Mouse (Mus musculus): ENCODE measurements around the gene Tpmt.

The Tpmt gene

DNA sequence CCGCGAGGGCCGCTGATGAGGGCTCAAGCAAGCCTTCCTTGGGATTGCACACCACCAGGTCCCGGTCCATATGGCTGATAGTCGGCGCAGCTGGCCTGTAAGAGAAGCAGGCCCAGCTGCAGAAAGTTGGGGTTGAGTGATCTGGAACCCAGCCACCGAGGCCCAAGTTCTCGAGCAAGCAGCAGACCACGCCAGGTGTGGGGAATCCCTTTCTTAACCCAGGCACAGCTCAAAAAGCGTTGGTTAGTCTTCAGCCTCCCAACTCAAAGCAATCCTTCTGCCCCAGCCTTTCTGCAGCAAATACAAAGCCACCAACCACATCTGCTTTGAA is at the start of gene Tpmt:
Tpmt (minus strand) TSS at position 121 of the 331 bp plus-strand sequence.
- no peak for DNase-seq

DNA sequence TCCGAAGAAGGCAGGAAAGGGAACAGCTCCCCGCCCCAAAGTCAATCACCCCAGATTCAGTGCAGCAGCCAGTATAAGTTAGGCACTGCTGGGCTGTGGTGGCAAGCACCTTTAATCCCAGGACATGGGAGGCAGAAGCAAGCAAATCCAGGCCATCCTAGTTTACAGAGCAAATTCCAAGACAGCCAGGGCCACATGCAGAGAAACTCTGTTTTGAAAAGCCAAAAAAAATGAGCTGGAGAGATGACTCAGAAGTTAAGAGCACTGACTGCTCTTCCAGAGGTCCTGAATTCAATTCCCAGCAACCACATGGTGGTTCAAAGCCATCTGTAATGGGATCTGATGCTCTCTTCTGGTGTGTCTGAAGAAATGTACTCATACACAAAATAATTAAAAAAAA is 49.3 kb upstream of the Tpmt start:
- DNase-seq: no peak

DNA sequence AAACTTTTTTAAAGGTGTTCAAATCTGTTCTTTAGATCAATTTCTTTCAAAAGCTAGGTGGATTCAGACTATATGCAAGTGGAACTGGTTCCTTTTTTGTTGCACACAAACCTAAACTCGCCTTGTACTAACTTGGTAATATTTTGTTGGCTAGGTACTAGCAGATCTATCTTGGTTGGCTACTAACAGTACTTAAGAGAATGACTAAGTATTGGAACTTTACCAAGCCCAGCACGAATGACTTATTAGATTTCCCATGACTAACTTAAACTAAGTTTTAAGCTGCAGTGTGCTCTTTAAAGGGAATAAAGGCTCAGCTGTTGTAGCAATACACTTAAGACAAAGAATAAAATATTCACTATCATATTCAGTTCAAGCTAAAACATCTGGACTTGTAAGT is 44.7 kb upstream of the Tpmt start:
- no peak for DNase-seq

DNA sequence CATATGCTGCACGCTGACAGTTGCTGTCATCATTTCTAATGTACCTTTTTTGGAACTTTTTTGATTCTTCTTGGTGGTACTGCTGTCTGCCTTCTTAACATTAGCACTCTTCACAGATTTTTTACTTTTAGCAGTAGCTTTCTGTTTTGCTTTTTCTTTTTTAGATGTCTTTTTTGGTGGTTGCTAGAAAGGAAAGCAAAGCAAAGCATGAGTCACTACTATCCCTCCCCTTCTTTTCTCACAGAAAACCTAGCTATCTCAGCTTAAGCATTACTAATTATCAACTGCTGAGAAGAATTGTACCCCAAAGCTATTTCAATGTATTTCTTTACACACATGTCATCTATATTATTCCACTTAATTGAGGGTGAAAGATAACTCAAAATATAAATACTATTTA is 43.9 kb upstream of the Tpmt start:
- DNase-seq: no peak

DNA sequence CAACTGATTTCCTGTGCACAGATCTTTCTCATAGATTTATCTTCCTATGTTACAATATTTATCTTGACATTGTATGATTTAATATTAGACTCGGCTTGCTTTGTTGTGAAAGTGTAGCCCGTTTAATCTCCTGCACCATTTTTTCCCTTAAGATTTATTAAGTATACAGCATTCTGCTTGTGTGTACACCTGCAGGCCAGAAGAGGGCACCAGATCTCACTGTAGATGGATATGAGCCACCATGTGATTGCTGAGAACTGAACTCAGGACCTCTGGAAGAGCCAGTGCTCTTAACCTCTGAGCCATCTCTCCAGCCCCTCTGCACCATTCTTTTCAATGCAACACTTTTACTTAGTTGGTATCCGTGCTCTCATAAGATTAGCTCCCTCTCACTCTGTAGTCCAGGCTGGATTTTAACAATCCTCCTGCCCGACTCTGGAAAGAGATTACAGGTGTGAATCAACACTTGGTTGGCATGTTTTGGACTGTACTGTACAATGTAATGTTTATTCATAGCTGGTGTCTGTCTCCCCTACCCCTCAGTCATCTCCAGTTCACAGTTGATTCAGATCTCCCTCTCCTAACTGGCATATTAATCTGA is 36.5 kb upstream of the Tpmt start:
- DNase-seq: peak; percentile 11

DNA sequence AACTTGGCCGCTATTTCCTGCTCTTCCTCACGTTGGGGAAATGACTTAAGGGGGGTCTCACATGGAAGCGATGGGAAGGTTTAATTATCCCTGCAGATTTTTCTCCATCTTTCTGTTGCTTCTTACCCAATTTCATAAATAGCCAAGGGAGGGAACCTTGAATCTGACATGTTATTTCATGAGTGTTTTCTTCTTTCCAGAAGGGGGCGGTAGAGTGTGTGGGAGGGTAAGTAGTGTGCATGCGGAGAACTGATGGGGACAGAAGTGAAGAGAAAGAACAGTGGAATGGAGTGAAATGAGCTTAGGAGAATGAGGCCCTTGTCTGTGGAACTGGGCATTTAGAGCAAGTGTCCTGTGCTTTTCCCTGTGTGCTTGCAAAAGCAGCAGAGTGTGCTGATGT is 34.3 kb upstream of the Tpmt start:
- DNase-seq: no peak

DNA sequence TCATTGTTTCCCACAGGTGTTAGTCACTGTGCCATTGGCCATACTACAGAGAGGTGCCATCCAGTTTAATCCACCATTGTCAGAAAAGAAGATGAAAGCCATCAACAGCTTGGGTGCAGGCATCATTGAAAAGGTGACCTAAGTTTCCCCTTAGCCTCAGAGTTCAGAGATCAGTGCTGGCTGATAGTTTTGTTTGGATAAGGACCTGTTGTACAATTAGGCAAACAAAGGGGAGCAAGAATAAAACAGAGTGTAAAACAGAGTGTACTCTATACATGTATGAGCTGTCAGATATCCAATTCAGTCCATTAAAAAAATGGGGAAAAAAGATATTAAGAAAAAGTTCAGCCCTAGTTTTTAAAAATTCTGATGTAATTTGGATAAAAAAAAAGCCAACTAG is 32.8 kb upstream of the Tpmt start:
- no peak for DNase-seq

DNA sequence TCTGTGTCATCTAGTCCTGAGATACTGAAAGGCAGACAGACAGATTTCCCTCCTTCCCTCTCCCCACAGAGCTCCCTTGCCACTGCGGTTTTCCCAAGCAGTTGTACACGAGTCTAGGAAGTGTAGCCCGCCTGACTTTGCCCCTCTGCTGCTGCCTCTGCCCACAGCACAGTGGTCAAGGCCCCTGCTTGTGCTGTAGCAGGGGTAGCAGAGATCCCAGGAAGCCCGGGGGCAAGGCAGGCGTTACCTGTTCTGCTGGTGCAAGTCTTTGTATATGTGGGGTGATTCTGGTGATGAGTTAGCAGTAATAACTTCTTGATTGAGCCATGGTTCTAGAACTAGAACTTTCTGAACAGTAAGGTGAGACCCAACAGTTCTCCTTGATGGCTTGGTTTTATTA is 31.6 kb upstream of the Tpmt start:
- DNase-seq: no peak

DNA sequence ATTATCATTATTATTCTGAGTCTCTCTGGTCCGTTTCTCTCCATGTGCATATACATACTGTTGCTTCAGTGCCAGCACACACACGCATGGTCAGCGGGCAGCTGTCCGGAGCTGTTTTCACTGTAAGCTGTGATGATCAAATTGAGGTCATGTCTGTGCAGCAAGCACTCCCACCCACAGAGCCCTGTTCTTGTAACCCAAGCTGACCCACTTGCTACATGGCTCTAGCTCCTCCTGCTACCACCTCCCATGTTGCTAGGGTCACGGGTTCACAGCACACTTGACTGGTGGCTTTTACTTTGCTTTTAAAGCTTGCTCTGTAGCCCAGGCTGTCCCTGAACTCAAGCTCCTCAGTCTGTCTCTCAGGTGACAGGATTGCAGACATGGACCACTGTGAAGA is 27.9 kb upstream of the Tpmt start:
- no peak for DNase-seq

DNA sequence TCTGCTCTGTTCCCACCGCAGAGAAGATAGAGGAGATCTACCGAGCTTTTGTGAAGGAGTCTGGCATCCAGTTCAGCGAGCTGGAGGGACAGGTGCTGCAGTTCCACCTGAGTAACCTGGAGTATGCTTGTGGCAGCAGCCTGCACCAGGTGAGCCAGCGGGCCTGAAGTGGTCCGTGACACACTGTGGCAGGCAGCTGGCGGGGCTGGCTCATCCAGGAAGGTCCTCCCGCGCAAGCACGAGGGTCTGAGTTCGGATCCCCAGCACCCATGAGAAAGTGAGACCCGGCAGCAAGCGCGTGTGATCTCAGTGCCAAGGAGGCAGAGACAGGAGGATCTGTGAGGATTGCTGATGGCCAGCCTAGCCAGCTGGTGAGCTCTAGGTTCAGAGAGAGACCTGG is 27.3 kb upstream of the Tpmt start:
- no peak for DNase-seq

DNA sequence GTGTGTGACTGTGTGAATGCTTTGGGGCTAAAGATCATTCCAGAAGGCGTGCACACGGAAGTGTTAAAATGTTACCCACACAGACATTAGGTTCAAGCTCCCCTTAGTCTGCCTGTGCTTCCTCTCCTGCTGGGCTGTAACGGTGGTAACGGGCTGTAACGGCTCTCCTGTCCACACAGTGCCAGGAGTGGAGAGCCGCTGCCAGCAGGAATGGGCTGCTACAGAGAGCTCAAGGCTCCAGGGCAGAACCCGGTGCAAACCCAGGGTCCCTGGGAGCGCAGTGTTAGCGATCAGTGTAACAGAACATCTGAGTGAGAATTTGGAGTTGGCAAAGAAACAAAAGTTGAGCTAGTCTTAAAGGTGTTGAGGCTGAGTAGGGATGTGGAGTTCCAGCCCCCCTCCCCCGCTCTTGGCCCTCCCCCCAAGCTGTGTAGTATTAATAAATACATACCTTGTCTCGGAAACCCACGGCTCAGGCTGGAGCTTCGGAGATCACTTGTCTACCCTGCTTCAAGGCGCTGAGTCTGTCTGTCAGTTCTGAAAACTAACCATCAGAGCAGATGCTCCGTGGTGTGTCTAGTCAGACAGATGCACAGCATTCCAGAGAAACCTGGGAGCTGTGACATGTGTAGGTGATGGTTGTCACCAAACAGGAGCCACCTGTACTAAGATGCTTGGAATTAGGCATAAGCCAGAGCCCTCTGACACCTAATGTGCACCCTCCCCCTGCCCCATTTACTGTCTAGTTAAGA is 26.0 kb upstream of the Tpmt start:
- no peak for DNase-seq

DNA sequence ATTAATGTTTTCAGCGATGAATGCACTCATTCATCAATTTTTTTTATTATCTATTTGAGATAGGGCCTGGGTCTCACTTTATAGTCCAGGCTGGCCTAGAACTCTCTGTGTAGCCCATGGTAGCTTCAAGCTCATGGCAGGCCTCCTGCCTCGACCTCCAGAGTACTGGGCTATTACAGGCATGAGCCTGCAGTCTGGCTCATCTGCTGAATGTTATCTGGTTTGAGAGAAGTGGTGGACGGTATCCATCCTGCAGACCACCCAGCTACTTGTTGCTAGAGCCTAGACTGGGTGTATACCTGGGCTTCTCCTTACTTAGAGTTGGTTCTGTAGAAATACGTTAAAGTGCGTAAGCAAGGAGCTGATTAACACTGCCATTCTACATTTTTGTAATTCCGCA is 22.5 kb upstream of the Tpmt start:
- DNase-seq: no peak

DNA sequence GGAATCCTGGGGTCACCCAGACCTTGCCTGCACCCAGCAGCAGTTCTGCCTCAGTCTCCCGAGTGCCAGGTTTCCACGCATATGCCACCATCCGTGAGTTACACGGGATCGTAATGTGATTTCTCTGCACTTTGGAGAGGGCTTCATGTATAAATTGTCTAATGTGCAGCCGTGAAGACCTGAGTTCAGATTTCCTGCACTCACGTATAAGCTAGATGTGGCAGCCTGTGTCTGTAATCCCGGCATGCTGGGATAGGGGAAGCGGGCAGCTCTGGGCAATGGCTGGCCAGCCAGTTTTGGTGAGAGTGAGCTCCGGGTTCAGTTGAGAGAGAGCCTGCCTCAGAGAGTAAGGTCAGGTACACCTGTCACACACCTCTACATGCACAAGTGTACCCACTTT is 22.0 kb upstream of the Tpmt start:
- DNase-seq: no peak

DNA sequence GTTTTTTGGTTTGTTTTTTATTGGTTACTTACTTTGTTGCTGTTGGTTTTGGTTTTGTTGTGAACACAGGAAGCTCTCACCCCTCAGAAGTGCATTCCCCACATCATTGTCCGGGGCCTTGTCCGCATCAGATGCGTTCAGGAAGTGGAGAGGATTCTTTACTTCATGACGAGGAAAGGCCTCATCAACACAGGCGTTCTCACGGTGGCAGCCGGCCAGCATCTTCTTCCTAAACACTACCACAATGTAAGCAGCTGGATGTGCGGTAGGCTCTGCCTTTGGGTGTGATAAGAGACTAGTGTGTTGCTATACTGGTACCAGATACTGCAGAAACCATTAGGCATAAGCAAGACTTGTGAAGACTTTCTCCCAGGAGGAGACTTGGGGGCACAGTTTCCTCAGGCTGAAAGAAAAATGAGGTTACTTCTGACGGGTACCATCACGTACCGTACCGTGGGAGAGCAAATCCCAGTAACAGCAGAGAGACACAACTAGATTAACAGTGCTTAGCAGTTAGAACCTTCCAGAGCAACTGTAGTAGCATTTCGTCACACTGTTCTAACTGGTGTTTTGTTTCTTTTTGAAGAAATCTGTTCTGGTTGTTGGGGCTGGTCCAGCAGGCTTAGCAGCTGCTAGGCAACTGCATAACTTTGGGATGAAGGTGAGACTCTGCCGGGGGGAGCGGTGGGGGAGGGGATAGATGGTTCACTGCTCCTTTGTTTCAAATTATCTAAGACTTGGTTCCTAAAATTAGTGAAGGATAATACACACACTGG is 19.6 kb upstream of the Tpmt start:
- no peak for DNase-seq

DNA sequence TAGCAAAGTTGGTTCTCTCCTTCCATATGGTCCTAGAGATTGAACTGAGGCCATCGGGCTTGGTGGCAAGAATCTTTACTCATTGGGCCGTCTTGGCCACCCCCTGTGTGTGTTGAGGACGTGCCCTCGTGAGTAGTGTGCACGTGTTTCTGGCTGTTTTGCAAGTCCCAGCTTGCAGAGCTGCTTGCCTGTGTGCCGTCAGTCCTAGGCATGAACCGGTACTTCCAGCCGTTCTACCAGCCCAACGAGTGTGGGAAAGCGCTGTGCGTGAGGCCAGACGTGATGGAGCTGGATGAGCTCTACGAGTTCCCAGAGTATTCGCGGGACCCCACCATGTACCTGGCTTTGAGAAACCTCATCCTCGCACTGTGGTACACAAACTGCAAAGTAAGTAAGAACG is 18.2 kb upstream of the Tpmt start:
- no peak for DNase-seq

DNA sequence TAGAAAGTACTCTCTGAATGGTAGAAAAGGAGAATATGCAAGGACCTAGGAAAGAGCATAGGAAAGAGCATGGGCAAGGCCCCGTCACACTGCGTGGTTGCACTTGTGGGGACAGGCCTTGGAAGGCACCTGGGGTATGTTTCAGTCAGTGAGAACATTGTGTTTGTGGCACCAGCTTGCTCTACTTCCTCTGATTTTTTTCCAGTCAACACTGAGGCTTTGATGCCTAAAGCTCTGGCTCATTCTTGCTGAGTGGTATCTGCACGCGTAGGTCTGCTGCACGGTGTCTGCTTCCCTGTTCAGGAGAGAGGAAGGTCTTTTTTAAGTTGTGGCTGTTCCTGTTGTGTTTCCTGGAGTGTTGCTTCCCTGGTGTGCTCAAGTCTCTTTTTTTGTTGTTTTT is 12.2 kb upstream of the Tpmt start:
- no peak for DNase-seq

DNA sequence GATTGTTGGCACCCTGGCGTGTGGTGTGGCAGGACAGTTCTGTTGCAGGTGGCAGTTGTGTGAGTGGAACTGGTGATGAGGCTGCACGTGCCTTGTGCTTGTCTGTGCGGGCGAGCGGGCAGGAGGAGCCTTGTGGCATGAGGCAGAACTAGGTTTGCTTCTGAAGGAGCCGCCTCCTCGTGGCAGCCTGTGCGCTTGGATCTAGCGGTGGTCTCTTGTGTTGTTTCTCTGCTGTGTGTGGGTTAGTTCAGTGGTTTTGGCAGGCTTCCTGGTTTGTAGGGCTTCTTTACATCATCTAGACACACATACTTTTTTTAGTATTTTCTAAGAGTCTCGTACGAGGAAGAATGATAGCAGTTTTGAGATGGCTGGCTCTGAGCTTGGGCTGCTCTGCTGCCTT is 11.6 kb upstream of the Tpmt start:
- DNase-seq: no peak

DNA sequence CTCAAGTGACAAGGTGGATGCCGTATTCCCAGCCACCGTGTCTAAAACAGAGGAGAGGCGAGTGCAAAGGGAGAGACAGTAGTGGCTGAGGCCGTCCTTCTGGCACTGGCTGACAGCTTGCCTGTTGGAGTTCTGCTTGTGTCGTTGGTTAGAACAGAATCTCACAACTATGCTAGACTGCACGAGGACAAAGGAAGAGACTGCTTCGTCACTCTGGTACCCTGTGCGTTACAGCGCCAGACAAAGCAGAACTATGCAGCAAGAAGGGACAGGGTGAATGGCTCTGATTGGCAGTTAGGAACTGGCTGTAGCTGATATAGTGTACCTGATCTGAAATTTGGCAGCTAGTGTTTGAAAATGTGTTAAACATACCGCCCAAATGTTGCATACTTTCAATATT is 9.4 kb upstream of the Tpmt start:
- peak; percentile 11 for DNase-seq

DNA sequence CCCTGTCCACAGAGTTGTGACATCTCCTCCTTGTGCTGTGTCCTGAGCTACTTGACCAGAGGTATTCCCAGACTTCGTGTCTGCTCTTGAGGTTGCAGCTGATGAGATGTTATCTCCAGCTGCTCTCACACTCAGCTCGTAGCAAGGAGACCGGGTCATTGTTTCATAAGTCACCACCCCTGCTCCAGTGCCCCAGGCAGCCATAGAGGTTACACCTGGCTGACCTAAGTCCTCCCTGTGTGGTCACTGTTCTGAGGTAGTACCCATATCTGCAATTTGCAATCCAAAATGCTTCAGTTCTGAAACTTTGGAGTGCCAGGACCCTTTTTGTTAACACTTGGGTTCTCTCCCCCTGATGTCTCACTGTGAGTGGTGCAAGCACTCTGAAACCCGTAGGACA is 5.5 kb upstream of the Tpmt start:
- DNase-seq: no peak

DNA sequence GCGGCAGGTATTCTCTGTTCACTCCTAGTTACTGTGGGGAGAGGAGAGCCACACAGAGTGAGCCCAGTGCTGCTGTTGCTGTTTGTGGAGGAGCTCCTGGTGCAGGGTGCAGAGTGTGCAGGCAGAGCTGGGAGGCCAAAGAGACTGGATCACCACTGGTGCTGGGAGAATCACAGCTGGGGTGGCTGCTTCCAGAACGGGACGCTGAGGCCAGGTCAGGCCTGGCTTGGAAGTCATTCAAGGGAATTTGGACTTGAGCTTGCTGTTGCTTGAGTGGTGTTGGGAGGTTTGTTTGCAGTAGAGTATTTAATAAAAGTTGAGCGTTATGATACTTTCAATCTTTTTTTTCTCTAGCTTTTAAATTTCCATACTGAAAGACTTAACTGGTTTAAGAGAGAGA is 3.5 kb upstream of the Tpmt start:
- no peak for DNase-seq

DNA sequence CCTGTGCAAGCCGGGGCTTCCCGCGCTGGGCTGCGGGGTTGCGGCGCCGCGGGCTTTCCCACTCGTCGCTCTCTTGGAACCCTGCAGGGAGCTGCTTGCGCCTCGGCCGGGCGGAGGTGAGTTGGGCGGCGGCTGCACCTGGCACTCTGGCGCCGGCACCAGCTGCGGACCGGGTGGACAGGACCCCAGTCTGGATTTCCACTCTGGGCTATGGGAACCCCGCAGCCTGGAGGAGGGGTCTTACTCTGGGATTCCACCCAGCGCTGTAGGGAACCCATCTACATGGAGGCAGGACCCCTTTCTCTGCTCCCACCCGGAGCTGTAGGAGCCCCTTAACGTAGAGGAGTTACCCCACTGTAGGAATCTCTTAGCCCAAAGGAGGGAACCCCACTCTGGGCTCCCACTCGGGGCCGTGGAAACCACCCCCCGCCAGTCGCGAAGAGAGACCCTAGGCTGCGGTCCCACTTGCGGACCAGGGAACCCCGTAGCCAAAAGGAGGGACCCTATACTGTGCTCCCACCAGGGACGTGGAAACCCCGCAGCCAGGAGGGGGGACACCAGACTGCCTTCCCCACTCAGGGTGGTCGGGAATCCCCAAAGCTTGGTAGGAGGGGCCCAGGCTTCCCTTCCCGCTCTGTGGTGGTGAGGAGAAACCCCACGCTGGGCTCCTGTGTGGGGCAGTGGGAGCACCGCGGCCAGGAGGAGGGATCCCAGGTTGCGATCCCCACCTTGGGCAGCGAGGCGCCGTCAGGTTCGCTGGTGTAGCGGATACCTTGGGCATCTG is 512 bp downstream of the Tpmt start:
- DNase-seq: peak; percentile 37

DNA sequence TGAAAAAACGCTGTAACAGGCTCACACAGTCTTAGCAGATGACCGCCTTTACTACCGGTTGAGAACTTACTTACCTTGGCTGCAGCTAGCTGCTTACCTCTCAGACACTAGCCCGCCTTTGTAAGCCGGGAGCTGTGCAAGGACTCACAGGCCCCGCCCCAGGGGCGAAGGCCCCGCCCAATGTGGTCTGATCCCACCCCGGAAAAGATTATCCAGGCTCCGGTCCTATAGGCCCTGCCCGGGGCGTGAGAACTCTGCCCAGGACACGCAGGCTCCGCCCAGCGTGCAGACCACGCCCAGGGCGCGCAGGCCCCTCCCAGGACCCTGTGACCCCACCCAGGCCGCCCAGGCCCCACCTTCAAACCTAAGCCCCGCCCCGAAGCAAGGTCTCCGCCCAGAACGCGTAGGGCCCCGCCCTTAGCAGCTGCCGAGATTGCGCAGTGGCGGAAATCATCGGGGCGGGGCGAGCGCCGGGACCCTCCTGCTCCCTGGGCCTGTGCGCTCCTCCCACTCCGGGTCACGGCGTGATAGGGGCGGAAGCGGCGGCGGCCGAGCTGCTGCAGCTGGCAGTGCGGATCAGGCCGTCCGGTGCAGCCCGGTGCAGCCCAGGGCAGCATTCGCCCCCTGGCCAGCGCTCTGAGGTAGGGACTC is 1.4 kb downstream of the Tpmt start, which contains the start of gene Kdm1b:
Kdm1b (plus strand) TSS at position 470 of the 651 bp plus-strand sequence.
- DNase-seq: peak; percentile 98
